ENCODE assay signal across 10 mouse cellular contexts in genomic region chr8:105294776-105295175, GRCm38 (mm10). TPM values are rescaled to one million over a fixed set of nuclear protein-coding genes. Genes with fewer than 3 reads are reported as not detected.
DNase-seq lines count a peak whose midpoint lies in the region; ATAC-seq and TF ChIP-seq lines count a peak whose summit lies in the region.
"Had no signal": no experiment of that assay in that cellular context is flagged by ENCODE, and none has a peak within 500 bp of the region (broad histone marks: within the 10 kb centered on the region; RNA-seq: fewer than 3 reads in every experiment).

No protein-coding gene starts in this region.

- H3K4me3 ChIP-seq in heart, embryonic 10.5 days: peak overlapping the region; percentile 42
- H3K4me3 ChIP-seq in liver, adult 2 months (ENCODE audit: insufficient read depth, low read depth, low read length): peak overlapping the region; percentile 42
- no peak overlapping the region for H3K4me3 ChIP-seq in liver, embryonic 14.5 days (ENCODE audit: insufficient read depth in 1 of 2, low read depth in 2 of 2, low read length in 2 of 2)

- no peaks in the 10 kb centered on the region for H3K9me3 ChIP-seq in heart, embryonic 10.5 days
- H3K9me3 ChIP-seq in liver, embryonic 14.5 days (ENCODE audit: control insufficient read depth, low read length): no peaks in the 10 kb centered on the region

- H3K27ac ChIP-seq in heart, embryonic 10.5 days: no peak overlapping the region
- H3K27ac ChIP-seq in liver, adult 2 months (replicated peaks; ENCODE audit: insufficient read depth, low read depth, low read length): peak overlapping the region; percentile 66; the same call in 1 of the 2 replicates
- no peak overlapping the region for H3K27ac ChIP-seq in liver, embryonic 14.5 days
- H3K27ac ChIP-seq: hindbrain, postnatal 0 days had no signal

- peaks cover 12% of the 10 kb centered on the region for H3K36me3 ChIP-seq in heart, embryonic 10.5 days
- peaks cover 2% of the 10 kb centered on the region; the same call in 1 of the 2 replicates for H3K36me3 ChIP-seq in liver, adult 2 months (ENCODE audit: control insufficient read depth, insufficient read depth, low read length)
- peaks cover 12% of the 10 kb centered on the region for H3K36me3 ChIP-seq in liver, embryonic 14.5 days (replicated peaks; ENCODE audit: control insufficient read depth, insufficient read depth, low read depth)

- TF ChIP-seq EP300 in liver, embryonic 14.5 days (IDR thresholded peaks at IDR 0.05; ENCODE audit: low read depth): no peak

- peaks cover 42% of the 10 kb centered on the region for H3K27me3 ChIP-seq in heart, embryonic 10.5 days (ENCODE audit: insufficient read depth, poor library complexity, severe bottlenecking)
- no peaks in the 10 kb centered on the region for H3K27me3 ChIP-seq in liver, adult 2 months (ENCODE audit: control insufficient read depth, insufficient read depth, low read length)
- peaks cover 11% of the 10 kb centered on the region for H3K27me3 ChIP-seq in liver, embryonic 14.5 days (ENCODE audit: control insufficient read depth, insufficient read depth, low read length)

- peak overlapping the region; percentile 69 for H3K9ac ChIP-seq in liver, adult 2 months (ENCODE audit: low read depth, low read length)
- H3K9ac ChIP-seq in liver, embryonic 14.5 days (replicated peaks): no peak overlapping the region

- no peak for ATAC-seq in liver, embryonic 14.5 days (ENCODE audit: insufficient read depth)
- ATAC-seq in inflammation-experienced regulatory T-cells, adult 6 months: no peak
- ATAC-seq: hindbrain, postnatal 0 days had no signal

- H3K79me2 ChIP-seq in liver, adult 2 months (ENCODE audit: control insufficient read depth, insufficient read depth, low read length): peaks cover 11% of the 10 kb centered on the region

- TF ChIP-seq POLR2A in liver, adult 2 months (IDR thresholded peaks at IDR 0.05; ENCODE audit: extremely low read depth, insufficient read depth, low read length): no peak

- peaks cover 47% of the 10 kb centered on the region for H3K4me1 ChIP-seq in heart, embryonic 10.5 days
- H3K4me1 ChIP-seq in liver, adult 2 months (ENCODE audit: control insufficient read depth, insufficient read depth, low read length): peaks cover 16% of the 10 kb centered on the region
- peaks cover 18 to 29% of the 10 kb centered on the region in 2 experiments for H3K4me1 ChIP-seq in liver, embryonic 14.5 days (replicated peaks; ENCODE audit: control insufficient read depth in 2 of 2, insufficient read depth in 2 of 2, low read length in 1 of 2)

- no peak for DNase-seq in heart, embryonic 10.5 days (ENCODE audit: low spot score)
- no peak for DNase-seq in heart, adult 18-20 months
- no peak for DNase-seq in liver, adult 2 months (ENCODE audit: extremely low read depth, low read depth, low spot score)
- DNase-seq in liver (no peak), R1 (ENCODE audit: low read depth, low spot score) (peak; percentile 63)
- no peak for DNase-seq in liver, embryonic 14.5 days (ENCODE audit: low read depth in 3 of 3, low spot score in 3 of 3)
- DNase-seq in gastrocnemius, adult 18-20 months (ENCODE audit: low spot score): no peak
- DNase-seq: thymus, adult 2 months had no signal

- 66% methylated on average over 9 of the region's 9 CpGs for WGBS in heart, embryonic 10.5 days
- WGBS in liver, adult 2 months: 60% methylated on average over 9 of the region's 9 CpGs
- 74% methylated on average over 9 of the region's 9 CpGs for WGBS in liver, embryonic 14.5 days (ENCODE audit: insufficient replicate concordance)

- H3K4me2 ChIP-seq in liver, embryonic 14.5 days (ENCODE audit: low read depth): 0 out of 2 replicates have a peak overlapping the region, but pooled peaks have one; percentile 6

- TF ChIP-seq CTCF in liver, adult 2 months (IDR thresholded peaks at IDR 0.05; ENCODE audit: low read depth, low read length): no peak
- TF ChIP-seq CTCF in liver, embryonic 14.5 days (IDR thresholded peaks at IDR 0.05; ENCODE audit: low read depth): no peak

RNA-seq across cellular contexts. Expression of gene Exoc3l, which starts 1.1 kb away (rescaled TPM):
- 16.7 and 18.9 TPM in 2 replicates for polyA plus RNA-seq in heart, embryonic 10.5 days (2016; fragmentation: Nextera tagmentation; extraction: Ambion mirVana)
- total RNA-seq in heart, adult 18-20 months (2021): 1 to 10 TPM; 2.9 to 3.0 TPM
- 3.6 TPM in 2 replicates for total RNA-seq in liver, adult 2 months (2014; rRNA removed)
- polyA plus RNA-seq in liver, adult 2 months (2012; rRNA removed): 4.6 and 9.3 TPM in 2 replicates
- 6.2 and 6.5 TPM in 2 replicates for polyA plus RNA-seq in liver, embryonic 14.5 days (2012; rRNA removed)
- polyA plus RNA-seq in liver, embryonic 14.5 days (2014; fragmentation: Nextera tagmentation; extraction: Ambion mirVana): 4.5 and 4.7 TPM in 2 replicates
- under 1 TPM in 2 of 3 experiments, not detected in 1; 0.38 to 0.60 TPM for polyA plus RNA-seq in inflammation-experienced regulatory T-cells, adult 6 months (2017; shearing (Covaris generic))
- total RNA-seq in gastrocnemius, adult 18-20 months (2021): 1 to 10 TPM in 1 of 2 experiments, under 1 TPM in 1; 0.85 to 1.3 TPM

RNA-seq across cellular contexts. Expression of gene E2f4, which starts 2.7 kb away (rescaled TPM):
- 91.4 and 114 TPM in 2 replicates for polyA plus RNA-seq in heart, embryonic 10.5 days (2016; fragmentation: Nextera tagmentation; extraction: Ambion mirVana)
- 10 to 100 TPM; 21.6 TPM for total RNA-seq in heart, adult 18-20 months (2021)
- 4.4 and 7.2 TPM in 2 replicates for total RNA-seq in liver, adult 2 months (2014; rRNA removed)
- 41.7 and 59.0 TPM in 2 replicates for polyA plus RNA-seq in liver, adult 2 months (2012; rRNA removed)
- polyA plus RNA-seq in liver, embryonic 14.5 days (2012; rRNA removed): 275 and 297 TPM in 2 replicates
- 206 and 227 TPM in 2 replicates for polyA plus RNA-seq in liver, embryonic 14.5 days (2014; fragmentation: Nextera tagmentation; extraction: Ambion mirVana)
- 10 to 100 TPM; 54.2 to 61.3 (median 55.9) TPM for polyA plus RNA-seq in inflammation-experienced regulatory T-cells, adult 6 months (2017; shearing (Covaris generic))
- total RNA-seq in gastrocnemius, adult 18-20 months (2021): 10 to 100 TPM; 31.2 to 31.7 TPM

RNA-seq across cellular contexts. Expression of gene 4931428F04Rik, which starts 5.1 kb away (rescaled TPM):
- polyA plus RNA-seq in heart, embryonic 10.5 days (2016; fragmentation: Nextera tagmentation; extraction: Ambion mirVana): 7.4 and 8.6 TPM in 2 replicates
- 1 to 10 TPM; 1.1 to 1.6 TPM for total RNA-seq in heart, adult 18-20 months (2021)
- 0.46 and 1.0 TPM in 2 replicates for total RNA-seq in liver, adult 2 months (2014; rRNA removed)
- polyA plus RNA-seq in liver, adult 2 months (2012; rRNA removed): 0.92 and 1.7 TPM in 2 replicates
- polyA plus RNA-seq in liver, embryonic 14.5 days (2012; rRNA removed): 1.3 and 1.6 TPM in 2 replicates
- 0.48 and 0.62 TPM in 2 replicates for polyA plus RNA-seq in liver, embryonic 14.5 days (2014; fragmentation: Nextera tagmentation; extraction: Ambion mirVana)
- polyA plus RNA-seq in inflammation-experienced regulatory T-cells, adult 6 months (2017; shearing (Covaris generic)): 1 to 10 TPM; 1.2 to 2.5 (median 2.1) TPM
- total RNA-seq in gastrocnemius, adult 18-20 months (2021): under 1 TPM; 0.53 to 0.74 TPM

RNA-seq across cellular contexts. Expression of gene Elmo3, which starts 10.6 kb away (rescaled TPM):
- polyA plus RNA-seq in heart, embryonic 10.5 days (2016; fragmentation: Nextera tagmentation; extraction: Ambion mirVana): 3.9 and 4.4 TPM in 2 replicates
- 1 to 10 TPM in 1 of 2 experiments, under 1 TPM in 1; 0.60 to 1.6 TPM for total RNA-seq in heart, adult 18-20 months (2021)
- total RNA-seq in liver, adult 2 months (2014; rRNA removed): 16.8 and 19.5 TPM in 2 replicates
- 32.4 and 33.4 TPM in 2 replicates for polyA plus RNA-seq in liver, adult 2 months (2012; rRNA removed)
- 3.6 and 4.2 TPM in 2 replicates for polyA plus RNA-seq in liver, embryonic 14.5 days (2012; rRNA removed)
- polyA plus RNA-seq in liver, embryonic 14.5 days (2014; fragmentation: Nextera tagmentation; extraction: Ambion mirVana): 2.5 and 2.8 TPM in 2 replicates
- polyA plus RNA-seq in inflammation-experienced regulatory T-cells, adult 6 months (2017; shearing (Covaris generic)): 10 to 100 TPM in 1 of 3 experiments, 1 to 10 TPM in 2; 3.9 to 11.8 (median 9.5) TPM
- 1 to 10 TPM; 1.3 to 2.2 TPM for total RNA-seq in gastrocnemius, adult 18-20 months (2021)

RNA-seq across cellular contexts. Expression of gene Nol3, which starts 18.8 kb away (rescaled TPM):
- 1.2 and 1.3 TPM in 2 replicates for polyA plus RNA-seq in heart, embryonic 10.5 days (2016; fragmentation: Nextera tagmentation; extraction: Ambion mirVana)
- total RNA-seq in heart, adult 18-20 months (2021): 10 to 100 TPM; 22.1 to 25.7 TPM
- 0.27 and 0.37 TPM in 2 replicates for total RNA-seq in liver, adult 2 months (2014; rRNA removed)
- 0.40 and 0.43 TPM in 2 replicates for polyA plus RNA-seq in liver, adult 2 months (2012; rRNA removed)
- polyA plus RNA-seq in liver, embryonic 14.5 days (2012; rRNA removed): 0.02 and 0.03 TPM in 2 replicates
- polyA plus RNA-seq in liver, embryonic 14.5 days (2014; fragmentation: Nextera tagmentation; extraction: Ambion mirVana): not detected in 2 replicates
- under 1 TPM in 1 of 3 experiments, not detected in 2; 0.26 TPM for polyA plus RNA-seq in inflammation-experienced regulatory T-cells, adult 6 months (2017; shearing (Covaris generic))
- total RNA-seq in gastrocnemius, adult 18-20 months (2021): 10 to 100 TPM; 32.7 to 38.9 TPM

Comparison
In these comparisons a context has a peak if more than half of its experiments do, and no peak if none do; other contexts are left out.
1. H3K4me3 ChIP-seq: peak in heart, embryonic 10.5 days (single experiment) and liver, adult 2 months (single experiment); none in liver, embryonic 14.5 days (0 of 2).